Mouse (Mus musculus) lung, embryonic 16.5 days (tissue): ENCODE measurements at regions not wholly inside any gene's neighbourhood (a gene's known extent, or its start where the extent isn't known, plus 50 kb on each side); places are given as distances from the start of the nearest gene placed in this dataset.

Experiments
- ATAC-seq: fragments of 200-750 bp; cut with Nextera tagmentation; 2 replicates; pipeline ENCODE4 v1.8.0; 2017; ENCODE audit warnings: low read depth, mild to moderate bottlenecking, moderate library complexity
- H3K27ac ChIP-seq: fragments of 300-500 bp; sonication (generic); 2 replicates; pipeline ENCODE4 v1.5.1; 2014; ENCODE audit warnings: mild to moderate bottlenecking, control low read depth, low read length
- H3K27me3 ChIP-seq: fragments of 300-500 bp; sonication (generic); 2 replicates; pipeline ENCODE4 v1.6.1; 2014; ENCODE audit warnings: low read depth, low read length, mixed read lengths; ENCODE audit not compliant: control insufficient read depth, insufficient read depth
- H3K36me3 ChIP-seq: fragments of 300-500 bp; sonication (generic); 2 replicates; pipeline ENCODE4 v1.6.1; 2014; ENCODE audit warnings: low read length; ENCODE audit not compliant: control insufficient read depth, insufficient read depth
- H3K4me1 ChIP-seq: fragments of 300-500 bp; sonication (generic); replicated peaks from 2 replicates; pipeline ENCODE4 v1.6.1; 2014; ENCODE audit warnings: low read length, mixed read lengths; ENCODE audit not compliant: control insufficient read depth, insufficient read depth
- H3K4me2 ChIP-seq: fragments of 300-500 bp; sonication (generic); 2 replicates; pipeline ENCODE4 v1.6.1; 2014; ENCODE audit warnings: low read depth, low read length, control low read depth
- H3K4me3 ChIP-seq: fragments of 300-500 bp; sonication (generic); 2 replicates; pipeline ENCODE4 v1.5.1; 2014; ENCODE audit warnings: mild to moderate bottlenecking, low read length, control low read depth
- H3K9ac ChIP-seq: fragments of 300-500 bp; sonication (generic); 2 replicates; pipeline ENCODE4 v1.6.1; 2014; ENCODE audit warnings: low read length, control low read depth
- H3K9me3 ChIP-seq: fragments of 300-500 bp; sonication (generic); 2 replicates; pipeline ENCODE4 v1.6.1; 2016; ENCODE audit warnings: low read length; ENCODE audit not compliant: control insufficient read depth
- WGBS: fragments of 180-500 bp; shearing (Covaris S2); extraction: QIAGEN DNeasy Blood & Tissue Kit; methylation state at CpG from one replicate; pipeline ENCODE4 v1.1.7; 2014; 5-methylcytosine and 5-hydroxymethylcytosine counted together

- H3K4me2 ChIP-seq: no peak overlapping the region
- no peak for ATAC-seq
- no peak overlapping the region for H3K9ac ChIP-seq
- no peaks in the 10 kb centered on the region for H3K9me3 ChIP-seq
- H3K36me3 ChIP-seq: no peaks in the 10 kb centered on the region
- no peak overlapping the region for H3K4me3 ChIP-seq
- H3K4me1 ChIP-seq: no peaks in the 10 kb centered on the region; the same call in 1 of the 2 replicates
- H3K27ac ChIP-seq: no peak overlapping the region
- WGBS: 47% methylated on average over 4 of the region's 4 CpGs
- no peaks in the 10 kb centered on the region for H3K27me3 ChIP-seq
Measured at GRCm38 (mm10) chr10:111382206-111382930, 83.9 kb downstream of the Bbs10 start.

DNA sequence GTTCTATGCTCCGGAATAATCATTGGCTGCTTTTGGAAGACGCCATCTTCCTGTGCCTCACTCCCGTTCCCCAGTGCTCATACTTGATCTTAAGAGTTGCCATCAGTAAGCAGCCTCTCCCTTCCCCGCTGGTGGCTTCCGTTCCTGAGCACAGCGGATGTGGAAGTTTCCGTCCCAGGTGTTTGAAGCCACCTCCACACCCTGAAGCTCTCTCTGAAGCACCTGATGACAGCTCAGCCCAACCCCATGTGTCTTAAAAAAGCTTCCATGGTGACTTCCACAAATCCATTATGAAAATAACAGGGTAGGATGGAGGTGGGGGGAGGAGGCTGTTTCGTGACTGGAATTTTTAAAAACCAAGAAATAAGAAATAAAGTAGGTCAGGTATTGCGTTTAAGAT is 87.1 kb downstream of the Bbs10 start:
- H3K27ac ChIP-seq: no peak overlapping the region
- peaks cover 12% of the 10 kb centered on the region for H3K4me1 ChIP-seq
- no peak overlapping the region for H3K9ac ChIP-seq
- no peak overlapping the region for H3K4me3 ChIP-seq
- no peaks in the 10 kb centered on the region for H3K9me3 ChIP-seq
- H3K36me3 ChIP-seq: no peaks in the 10 kb centered on the region
- no peak for ATAC-seq
- H3K27me3 ChIP-seq: no peaks in the 10 kb centered on the region
- no peak overlapping the region for H3K4me2 ChIP-seq
- WGBS: 75% methylated on average over 9 of the region's 9 CpGs

DNA sequence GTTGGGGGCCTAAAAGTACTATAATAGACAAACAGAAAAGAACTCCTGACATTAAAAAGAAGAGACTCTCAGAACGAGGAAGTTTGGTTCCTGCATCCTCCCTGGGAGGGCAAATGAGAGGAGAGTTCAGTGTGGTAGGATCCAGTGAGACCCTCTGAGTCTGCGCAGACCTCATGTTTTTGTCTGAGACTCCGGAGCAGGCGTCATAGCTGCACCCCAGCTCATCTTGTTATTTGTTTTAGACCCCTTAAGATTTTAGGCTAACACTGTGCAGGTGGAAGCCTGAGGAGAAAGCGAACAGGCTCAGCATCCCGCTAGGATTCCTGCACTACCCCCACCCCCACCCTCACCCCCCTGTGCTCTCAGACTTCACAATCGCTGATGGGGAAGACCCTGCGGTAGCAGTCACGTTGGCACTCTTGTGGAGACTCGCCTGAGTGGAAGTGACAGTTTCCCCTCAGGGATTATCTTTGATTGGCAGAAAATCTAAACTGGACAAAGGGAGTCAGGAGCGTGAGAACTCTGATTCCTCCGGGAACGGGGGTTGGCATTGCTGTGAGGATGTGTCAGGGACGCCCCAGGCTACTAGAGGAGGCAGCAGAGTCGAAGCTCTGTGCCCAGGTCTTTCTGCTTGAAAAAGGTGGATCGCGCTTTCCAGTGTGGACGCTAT is 85.0 kb upstream of the Nap1l1 start:
- no peak overlapping the region for H3K4me2 ChIP-seq
- peaks cover 14% of the 10 kb centered on the region for H3K4me1 ChIP-seq
- H3K9ac ChIP-seq: no peak overlapping the region
- no peak overlapping the region for H3K4me3 ChIP-seq
- no peaks in the 10 kb centered on the region for H3K27me3 ChIP-seq
- H3K27ac ChIP-seq: no peak overlapping the region
- no peaks in the 10 kb centered on the region for H3K36me3 ChIP-seq
- 44% methylated on average over 18 of the region's 18 CpGs for WGBS
- H3K9me3 ChIP-seq: no peaks in the 10 kb centered on the region
- ATAC-seq: no peak

GRCm38 (mm10) chr10:111388545-111389320 is 84.3 kb upstream of the Nap1l1 start:
- H3K27ac ChIP-seq: no peak overlapping the region
- no peak overlapping the region for H3K4me3 ChIP-seq
- H3K4me2 ChIP-seq: no peak overlapping the region
- H3K9me3 ChIP-seq: no peaks in the 10 kb centered on the region
- no peaks in the 10 kb centered on the region for H3K36me3 ChIP-seq
- H3K9ac ChIP-seq: no peak overlapping the region
- ATAC-seq: no peak
- H3K4me1 ChIP-seq: peaks cover 14% of the 10 kb centered on the region
- 76% methylated on average over 12 of the region's 12 CpGs for WGBS
- no peaks in the 10 kb centered on the region for H3K27me3 ChIP-seq

GRCm38 (mm10) chr10:111389890-111390289 is 83.1 kb upstream of the Nap1l1 start:
- H3K9me3 ChIP-seq: no peaks in the 10 kb centered on the region
- H3K27ac ChIP-seq: peak overlapping the region; percentile 76
- peak overlapping the region; percentile 45 for H3K4me2 ChIP-seq
- H3K4me1 ChIP-seq: peaks cover 14% of the 10 kb centered on the region
- ATAC-seq: peak; percentile 93
- no peaks in the 10 kb centered on the region for H3K27me3 ChIP-seq
- H3K36me3 ChIP-seq: no peaks in the 10 kb centered on the region
- 13% methylated on average over 9 of the region's 9 CpGs for WGBS
- H3K4me3 ChIP-seq: peak overlapping the region; percentile 14; the same call in 1 of the 2 replicates
- no peak overlapping the region for H3K9ac ChIP-seq

DNA sequence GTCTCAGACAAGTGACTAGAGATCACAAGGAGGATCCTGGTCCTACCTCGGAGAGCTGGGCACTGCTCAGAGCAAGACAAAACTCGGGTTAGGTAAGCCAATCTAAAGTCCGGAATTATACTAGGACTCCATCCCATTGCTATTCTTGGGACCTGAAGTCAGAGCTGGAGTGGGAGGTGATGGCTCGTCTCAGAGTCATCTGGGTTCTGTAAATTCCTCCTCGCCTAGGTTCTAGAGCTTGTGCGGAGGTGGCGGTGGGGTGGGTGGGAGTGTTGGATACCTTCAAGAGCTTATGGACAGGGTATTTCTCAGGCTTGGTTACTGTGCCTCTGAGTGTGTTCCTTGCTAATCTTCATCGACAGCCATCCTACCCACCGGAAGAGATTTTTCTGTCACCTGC is 78.6 kb upstream of the Nap1l1 start:
- H3K4me3 ChIP-seq: no peak overlapping the region
- H3K9me3 ChIP-seq: no peaks in the 10 kb centered on the region
- H3K9ac ChIP-seq: no peak overlapping the region
- peaks cover 13% of the 10 kb centered on the region for H3K4me1 ChIP-seq
- no peak overlapping the region for H3K27ac ChIP-seq
- ATAC-seq: no peak
- 88% methylated on average over 9 of the region's 9 CpGs for WGBS
- H3K4me2 ChIP-seq: no peak overlapping the region
- no peaks in the 10 kb centered on the region for H3K27me3 ChIP-seq
- H3K36me3 ChIP-seq: no peaks in the 10 kb centered on the region

DNA sequence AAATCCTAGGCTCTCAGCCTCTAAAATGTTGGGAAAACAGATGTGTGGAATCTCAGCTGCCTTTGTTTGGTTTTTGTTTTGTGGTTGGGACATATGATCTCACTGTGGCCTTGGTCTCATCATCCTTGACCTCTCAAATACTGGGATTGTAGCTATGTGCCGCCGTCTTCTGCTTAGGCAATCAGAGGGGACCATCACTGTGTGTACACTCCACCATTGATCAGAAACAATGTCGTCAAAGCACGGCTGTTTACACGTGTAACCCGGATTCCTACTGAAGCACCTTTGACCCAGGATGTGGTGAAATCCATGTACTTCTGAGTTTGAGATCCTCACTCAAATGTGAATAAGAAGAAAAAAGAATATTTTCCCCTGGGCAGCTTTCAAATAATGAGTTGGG is 68.0 kb upstream of the Nap1l1 start:
- H3K4me1 ChIP-seq: no peaks in the 10 kb centered on the region
- no peak overlapping the region for H3K4me3 ChIP-seq
- ATAC-seq: no peak
- H3K9me3 ChIP-seq: no peaks in the 10 kb centered on the region
- H3K27ac ChIP-seq: no peak overlapping the region
- H3K9ac ChIP-seq: no peak overlapping the region
- 79% methylated on average over 6 of the region's 6 CpGs for WGBS
- H3K36me3 ChIP-seq: no peaks in the 10 kb centered on the region
- no peak overlapping the region for H3K4me2 ChIP-seq
- no peaks in the 10 kb centered on the region for H3K27me3 ChIP-seq

DNA sequence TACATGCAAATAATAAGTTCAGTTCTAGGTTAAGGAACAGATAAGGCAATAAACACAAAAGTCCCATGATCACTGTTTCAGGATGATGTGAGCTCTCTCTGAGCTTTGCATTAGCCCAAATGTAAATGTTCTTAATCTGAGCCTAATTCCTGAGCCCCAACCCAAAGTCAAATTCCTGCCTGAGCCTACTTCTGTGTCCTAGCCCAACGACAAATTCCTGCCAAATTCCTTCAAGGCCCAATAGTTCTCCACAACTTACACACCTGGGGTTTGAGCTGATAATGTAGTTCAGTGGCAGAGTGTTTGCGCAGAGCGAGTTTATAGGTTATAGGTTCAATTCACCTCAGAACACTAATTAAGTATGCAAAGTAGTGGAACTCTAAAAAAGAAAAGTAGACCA is 64.1 kb upstream of the Nap1l1 start:
- Histone ChIP-seq H3K4me1 (no peaks in the 10 kb centered on the region), H3K27me3 (no peaks in the 10 kb centered on the region), H3K27ac (no peak overlapping the region), H3K4me3 (no peak overlapping the region), H3K4me2 (no peak overlapping the region), H3K9me3 (no peaks in the 10 kb centered on the region), H3K9ac (no peak overlapping the region), H3K36me3 (no peaks in the 10 kb centered on the region)
- WGBS: 78% methylated on average over 3 of the region's 3 CpGs
- no peak for ATAC-seq

DNA sequence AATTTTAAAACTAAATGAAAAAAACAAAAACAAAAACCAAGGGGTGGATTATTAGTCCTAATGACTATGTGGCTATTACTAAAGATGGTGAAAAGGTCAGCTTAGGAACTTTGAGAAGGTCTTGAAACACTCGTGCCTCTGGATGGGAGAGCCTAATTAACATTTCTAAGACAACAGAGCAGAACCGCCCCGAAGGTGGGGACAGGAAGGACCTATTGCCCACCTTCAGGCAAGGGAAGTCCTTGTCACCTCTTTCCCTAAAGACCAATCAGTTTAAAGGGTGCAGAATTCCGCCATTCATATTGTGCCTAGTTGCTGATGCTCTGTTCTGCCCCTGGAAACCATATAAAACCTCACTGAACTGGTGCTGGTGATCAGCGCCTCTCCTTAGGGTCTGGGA is 63.5 kb upstream of the Nap1l1 start:
- Histone ChIP-seq H3K27me3 (no peaks in the 10 kb centered on the region), H3K27ac (no peak overlapping the region), H3K9me3 (no peaks in the 10 kb centered on the region), H3K4me1 (no peaks in the 10 kb centered on the region), H3K4me2 (no peak overlapping the region), H3K36me3 (no peaks in the 10 kb centered on the region), H3K4me3 (no peak overlapping the region), H3K9ac (no peak overlapping the region)
- no peak for ATAC-seq
- WGBS: 76% methylated on average over 5 of the region's 5 CpGs
